Mouse (Mus musculus) myocyte (in vitro differentiated cells): ENCODE measurements around the gene Tmem214.

Experiments used
- MAX ChIP-seq: IDR thresholded peaks from one replicate; pipeline ENCODE4 v1.6.1; 2011; ENCODE audit warnings: low read depth, mild to moderate bottlenecking, control low read depth
- MYOG ChIP-seq, 3 experiments: IDR thresholded peaks; one replicate each; pipeline ENCODE4 v1.6.1; 2011; ENCODE audit warnings: control low read depth in 2 of 3, low read depth in 2 of 3, mild to moderate bottlenecking in 2 of 3; ENCODE audit not compliant: insufficient read length in 2 of 3, control insufficient read depth in 1 of 3, insufficient read depth in 1 of 3
- POLR2A ChIP-seq: IDR thresholded peaks from one replicate; pipeline ENCODE4 v1.6.1; 2011; ENCODE audit warnings: low read depth, mild to moderate bottlenecking, control low read depth, moderate library complexity; ENCODE audit not compliant: insufficient read length
- POLR2AphosphoS2 ChIP-seq: IDR thresholded peaks from one replicate; pipeline ENCODE4 v1.6.1; 2011; ENCODE audit warnings: low read depth, control low read depth; ENCODE audit not compliant: insufficient read length
- REST ChIP-seq: IDR thresholded peaks from one replicate; pipeline ENCODE4 v1.6.1; 2011; ENCODE audit warnings: mild to moderate bottlenecking, control low read depth, moderate library complexity; ENCODE audit not compliant: insufficient read depth, insufficient read length
- TCF12 ChIP-seq: IDR thresholded peaks from one replicate; pipeline ENCODE4 v1.6.1; 2011; ENCODE audit warnings: mild to moderate bottlenecking, control low read depth; ENCODE audit not compliant: poor library complexity, insufficient read depth, severe bottlenecking
- USF1 ChIP-seq: IDR thresholded peaks from one replicate; pipeline ENCODE4 v1.6.1; 2011; ENCODE audit warnings: low read depth, mild to moderate bottlenecking, control low read depth, moderate library complexity

DNA sequence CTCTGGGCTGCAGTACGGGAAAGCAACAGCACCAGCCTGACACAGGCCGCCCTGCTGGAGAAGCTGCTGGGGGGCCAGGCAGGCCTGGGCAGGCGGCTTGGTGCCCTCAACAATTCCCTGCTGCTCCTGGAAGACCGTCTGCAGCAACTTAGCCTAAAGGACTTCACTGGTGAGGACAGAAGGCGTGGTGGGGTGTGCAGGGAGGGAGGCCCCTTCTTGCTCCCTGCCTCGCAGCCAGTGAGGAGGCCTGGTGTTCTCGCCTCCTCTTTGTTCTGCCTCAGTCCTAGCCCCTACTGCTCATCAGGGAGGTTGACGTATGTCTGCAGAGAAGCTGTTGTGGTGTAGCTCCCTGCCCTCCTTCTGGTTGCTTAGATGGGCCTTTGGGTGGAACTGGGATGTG is 50.9 kb downstream of the Tmem214 start:
- TF ChIP-seq MAX (no peak), POLR2A (no peak), USF1 (no peak), REST (no peak), TCF12 (no peak), POLR2AphosphoS2 (no peak), MYOG (IDR thresholded peaks at IDR 0.05; ENCODE audit: control insufficient read depth in 1 of 3, insufficient read depth in 1 of 3, insufficient read length in 2 of 3, low read depth in 2 of 3) (no peak)
